Mouse (Mus musculus) erythroblast, embryonic 14.5 days (primary cell): ENCODE data around the gene Prn.

Source experiments
- GATA1 ChIP-seq: IDR thresholded peaks from 2 replicates; pipeline ENCODE4 v1.6.1; 2012; ENCODE audit warnings: low read length, inconsistent platforms, mixed read lengths
- TAL1 ChIP-seq: IDR thresholded peaks from 3 replicates; pipeline ENCODE4 v1.6.1; 2012; ENCODE audit warnings: low read length, inconsistent platforms, mixed read lengths

DNA sequence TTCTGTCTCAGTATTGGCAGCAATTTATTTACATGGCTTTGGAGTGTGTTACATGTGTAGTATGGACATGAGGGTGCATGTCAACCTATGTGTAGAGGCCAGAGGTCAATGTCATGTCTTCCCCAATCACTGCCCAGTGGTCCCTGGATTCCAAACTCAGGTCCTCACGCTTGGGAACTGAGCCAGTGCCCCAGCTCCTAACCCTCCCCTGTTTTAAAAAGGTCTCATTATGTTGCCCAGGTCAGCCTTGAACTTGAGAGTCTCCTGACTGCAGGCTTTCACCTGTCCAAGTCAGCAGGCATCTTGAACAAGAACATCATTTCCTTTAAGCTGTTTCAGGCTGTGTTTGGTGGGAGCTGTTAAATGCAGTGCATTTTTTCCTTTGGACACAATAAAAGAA lies 851 bp upstream of the Prn start:
- TF ChIP-seq GATA1 = no peak
- TF ChIP-seq TAL1 = no peak
